Mouse (Mus musculus) intestine, embryonic 16.5 days (tissue): ENCODE data around the gene Ubc. TPM values are rescaled to one million over a fixed set of nuclear protein-coding genes. Genes with fewer than 3 reads are reported as not detected.

Experiments used
- ATAC-seq: fragments of 200-750 bp; cut with Nextera tagmentation; 2 replicates; pipeline ENCODE4 v1.8.0; 2017; ENCODE audit warnings: moderate TSS enrichment, moderate library complexity
- H3K27ac ChIP-seq: fragments of 300-500 bp; sonication (generic); 2 replicates; pipeline ENCODE4 v1.5.1; 2014; ENCODE audit warnings: mild to moderate bottlenecking, low read length
- H3K27me3 ChIP-seq: fragments of 300-500 bp; sonication (generic); replicated peaks from 2 replicates; pipeline ENCODE4 v1.6.1; 2014; ENCODE audit warnings: low read length, control low read depth, mixed read lengths; ENCODE audit not compliant: control insufficient read depth, insufficient read depth
- H3K36me3 ChIP-seq: fragments of 300-500 bp; sonication (generic); 2 replicates; pipeline ENCODE4 v1.6.1; 2014; ENCODE audit warnings: low read length, control low read depth; ENCODE audit not compliant: control insufficient read depth, insufficient read depth
- H3K4me1 ChIP-seq: fragments of 300-500 bp; sonication (generic); 2 replicates; pipeline ENCODE4 v1.6.1; 2014; ENCODE audit warnings: low read length, control low read depth, mixed read lengths; ENCODE audit not compliant: control insufficient read depth, insufficient read depth
- H3K4me2 ChIP-seq: fragments of 300-500 bp; sonication (generic); 2 replicates; pipeline ENCODE4 v1.6.1; 2014; ENCODE audit warnings: low read depth, low read length, control low read depth
- H3K4me3 ChIP-seq: fragments of 300-500 bp; sonication (generic); 2 replicates; pipeline ENCODE4 v1.5.1; 2014; ENCODE audit warnings: mild to moderate bottlenecking, low read length
- H3K9ac ChIP-seq: fragments of 300-500 bp; sonication (generic); 2 replicates; pipeline ENCODE4 v1.6.1; 2014; ENCODE audit warnings: low read depth, low read length
- H3K9me3 ChIP-seq: fragments of 300-500 bp; sonication (generic); 2 replicates; pipeline ENCODE4 v1.6.1; 2016; ENCODE audit warnings: low read length, control low read depth; ENCODE audit not compliant: control insufficient read depth
- WGBS: fragments of 180-500 bp; shearing (Covaris S2); extraction: QIAGEN DNeasy Blood & Tissue Kit; methylation state at CpG from one replicate; pipeline ENCODE4 v1.1.7; 2014; 5-methylcytosine and 5-hydroxymethylcytosine counted together
- polyA plus RNA-seq: library from polyadenylated mRNA; unstranded; fragments of >200 nt; fragmentation: Nextera tagmentation; extraction: Ambion mirVana; gene quantifications from 2 replicates; pipeline ENCODE4 v1.2.1, GENCODE M21; 2015

Gene Ubc
- polyA plus RNA-seq, 1 experiment from 2014 or later, result 920 TPM

GRCm38 (mm10) chr5:125358270-125358608 lies 31.8 kb downstream of the Ubc start:
- 55% methylated on average over 5 of the region's 5 CpGs for WGBS
- no peaks in the 10 kb centered on the region for H3K9me3 ChIP-seq
- no peaks in the 10 kb centered on the region for H3K4me1 ChIP-seq
- no peaks in the 10 kb centered on the region for H3K27me3 ChIP-seq
- no peak overlapping the region for H3K4me3 ChIP-seq
- H3K9ac ChIP-seq, result no peak overlapping the region
- ATAC-seq, result no peak
- no peak overlapping the region for H3K4me2 ChIP-seq
- no peak overlapping the region for H3K27ac ChIP-seq
- H3K36me3 ChIP-seq, result no peaks in the 10 kb centered on the region

GRCm38 (mm10) chr5:125357543-125358269 lies 32.3 kb downstream of the Ubc start:
- H3K9ac ChIP-seq, result no peak overlapping the region
- H3K27ac ChIP-seq, result no peak overlapping the region
- H3K36me3 ChIP-seq, result no peaks in the 10 kb centered on the region
- no peak overlapping the region for H3K4me2 ChIP-seq
- H3K4me3 ChIP-seq, result no peak overlapping the region
- ATAC-seq, result no peak
- H3K4me1 ChIP-seq, result no peaks in the 10 kb centered on the region
- no peaks in the 10 kb centered on the region; the same call in 1 of the 2 replicates for H3K9me3 ChIP-seq
- H3K27me3 ChIP-seq, result no peaks in the 10 kb centered on the region
- WGBS, result 72% methylated on average over 12 of the region's 12 CpGs

GRCm38 (mm10) chr5:125355650-125356049 lies 34.4 kb downstream of the Ubc start:
- Histone ChIP-seq H3K4me1 (no peaks in the 10 kb centered on the region), H3K4me2 (no peak overlapping the region), H3K27ac (no peak overlapping the region), H3K9ac (no peak overlapping the region), H3K9me3 (no peaks in the 10 kb centered on the region; the same call in 1 of the 2 replicates), H3K27me3 (no peaks in the 10 kb centered on the region), H3K4me3 (no peak overlapping the region), H3K36me3 (no peaks in the 10 kb centered on the region)
- WGBS, result 34% methylated on average over 7 of the region's 7 CpGs
- ATAC-seq, result no peak

- H3K4me2 ChIP-seq, result no peak overlapping the region
- no peaks in the 10 kb centered on the region for H3K36me3 ChIP-seq
- H3K4me3 ChIP-seq, result no peak overlapping the region
- no peaks in the 10 kb centered on the region; the same call in 1 of the 2 replicates for H3K9me3 ChIP-seq
- H3K9ac ChIP-seq, result no peak overlapping the region
- no peak overlapping the region for H3K27ac ChIP-seq
- no peaks in the 10 kb centered on the region for H3K4me1 ChIP-seq
- H3K27me3 ChIP-seq, result no peaks in the 10 kb centered on the region
- WGBS, result 45% methylated on average over 7 of the region's 7 CpGs
- no peak for ATAC-seq
Measured at GRCm38 (mm10) chr5:125354885-125355492, 35.0 kb downstream of the Ubc start.

- H3K27ac ChIP-seq, result no peak overlapping the region
- no peak overlapping the region for H3K4me3 ChIP-seq
- H3K9me3 ChIP-seq, result no peaks in the 10 kb centered on the region; the same call in 1 of the 2 replicates
- no peak for ATAC-seq
- no peak overlapping the region for H3K4me2 ChIP-seq
- no peaks in the 10 kb centered on the region for H3K36me3 ChIP-seq
- H3K9ac ChIP-seq, result no peak overlapping the region
- H3K4me1 ChIP-seq, result 0 out of 2 replicates have a peak, but pooled peaks cover 3% of the 10 kb centered on the region
- no peaks in the 10 kb centered on the region for H3K27me3 ChIP-seq
- 97% methylated on average over 5 of the region's 5 CpGs for WGBS
Measured at GRCm38 (mm10) chr5:125352781-125353294, 37.2 kb downstream of the Ubc start.

- Histone ChIP-seq H3K9ac (no peak overlapping the region), H3K4me1 (0 out of 2 replicates have a peak, but pooled peaks cover 3% of the 10 kb centered on the region), H3K4me3 (no peak overlapping the region), H3K36me3 (no peaks in the 10 kb centered on the region), H3K4me2 (no peak overlapping the region), H3K27me3 (no peaks in the 10 kb centered on the region), H3K9me3 (no peaks in the 10 kb centered on the region; the same call in 1 of the 2 replicates), H3K27ac (no peak overlapping the region)
- ATAC-seq, result no peak
- WGBS, result 91% methylated on average over 5 of the region's 5 CpGs
Measured at GRCm38 (mm10) chr5:125351939-125352338, 38.1 kb downstream of the Ubc start.

- Histone ChIP-seq H3K4me1 (0 out of 2 replicates have a peak, but pooled peaks cover 3% of the 10 kb centered on the region), H3K9me3 (no peaks in the 10 kb centered on the region; the same call in 1 of the 2 replicates), H3K4me3 (no peak overlapping the region), H3K4me2 (no peak overlapping the region), H3K9ac (no peak overlapping the region), H3K27ac (no peak overlapping the region), H3K27me3 (no peaks in the 10 kb centered on the region), H3K36me3 (no peaks in the 10 kb centered on the region)
- 75% methylated on average over 8 of the region's 8 CpGs for WGBS
- ATAC-seq, result no peak
Measured at GRCm38 (mm10) chr5:125351057-125351456, 38.9 kb downstream of the Ubc start.

- no peak overlapping the region for H3K27ac ChIP-seq
- 78% methylated on average over 3 of the region's 3 CpGs for WGBS
- no peaks in the 10 kb centered on the region for H3K36me3 ChIP-seq
- H3K9ac ChIP-seq, result no peak overlapping the region
- 0 out of 2 replicates have a peak, but pooled peaks cover 3% of the 10 kb centered on the region for H3K4me1 ChIP-seq
- no peak for ATAC-seq
- no peaks in the 10 kb centered on the region; the same call in 1 of the 2 replicates for H3K9me3 ChIP-seq
- H3K4me3 ChIP-seq, result no peak overlapping the region
- H3K4me2 ChIP-seq, result no peak overlapping the region
- no peaks in the 10 kb centered on the region for H3K27me3 ChIP-seq
Measured at GRCm38 (mm10) chr5:125349391-125349790, 40.6 kb downstream of the Ubc start.

GRCm38 (mm10) chr5:125348487-125348886 lies 41.5 kb downstream of the Ubc start:
- Histone ChIP-seq H3K4me3 (no peak overlapping the region), H3K4me2 (no peak overlapping the region), H3K27ac (no peak overlapping the region), H3K4me1 (0 out of 2 replicates have a peak, but pooled peaks cover 3% of the 10 kb centered on the region), H3K9ac (no peak overlapping the region), H3K9me3 (no peaks in the 10 kb centered on the region; the same call in 1 of the 2 replicates), H3K36me3 (no peaks in the 10 kb centered on the region), H3K27me3 (no peaks in the 10 kb centered on the region)
- ATAC-seq, result peak; percentile 41; the same call in 1 of the 2 replicates
- 36% methylated on average over 8 of the region's 8 CpGs for WGBS
